Mouse (Mus musculus) gastrocnemius, postnatal 14 days (tissue): ENCODE measurements at regions not wholly inside any gene's neighbourhood (a gene's known extent, or its start where the extent isn't known, plus 50 kb on each side); places are given as distances from the start of the nearest gene placed in this dataset.

Source experiments
- DNase-seq: peaks from one replicate; pipeline ENCODE4 v3.0.0; 2021; ENCODE audit warnings: mixed read lengths
- intact Hi-C: fragments of 180-260 bp; cut with DNase I; formaldehyde crosslinking; loops from one replicate; pipeline ENCODE4 v1.15.1; 2025; ENCODE audit warnings: low total_unique reads

DNA sequence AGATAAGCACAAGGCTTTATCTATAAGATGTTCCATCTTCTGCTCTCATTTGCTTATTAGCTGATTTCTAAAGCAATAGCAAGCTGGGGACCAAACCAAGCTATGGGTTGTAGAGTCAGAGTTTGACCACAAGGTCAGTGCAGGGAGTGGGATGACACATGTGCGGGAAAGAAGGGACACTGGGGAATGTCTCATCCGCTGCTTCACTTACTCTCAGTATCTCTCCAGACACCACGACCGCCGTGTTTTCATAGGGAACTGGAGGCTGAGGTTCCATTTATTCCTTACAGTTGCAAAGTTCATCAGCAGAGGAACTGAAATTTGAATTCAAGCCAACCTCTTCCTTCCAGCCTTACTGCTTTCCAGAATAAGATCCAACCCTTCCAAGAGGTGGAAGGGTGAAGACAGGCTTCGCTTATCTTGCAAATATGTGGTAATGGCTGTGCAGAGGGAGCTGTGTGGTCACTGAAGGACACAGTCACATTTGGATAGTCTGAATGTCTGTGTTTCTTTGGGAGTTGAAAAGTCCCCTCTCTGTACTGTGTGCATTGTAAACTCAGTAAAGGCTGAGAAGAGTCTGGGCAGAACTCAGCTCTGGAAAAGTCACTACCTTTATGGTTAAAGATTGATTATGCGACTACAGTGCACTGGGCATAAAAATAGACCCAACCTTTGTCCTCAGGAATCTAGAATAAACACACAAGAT is 118.1 kb upstream of the C1qtnf3 start:
- DNase-seq: no peak
- intact Hi-C loops: no loop called here

DNA sequence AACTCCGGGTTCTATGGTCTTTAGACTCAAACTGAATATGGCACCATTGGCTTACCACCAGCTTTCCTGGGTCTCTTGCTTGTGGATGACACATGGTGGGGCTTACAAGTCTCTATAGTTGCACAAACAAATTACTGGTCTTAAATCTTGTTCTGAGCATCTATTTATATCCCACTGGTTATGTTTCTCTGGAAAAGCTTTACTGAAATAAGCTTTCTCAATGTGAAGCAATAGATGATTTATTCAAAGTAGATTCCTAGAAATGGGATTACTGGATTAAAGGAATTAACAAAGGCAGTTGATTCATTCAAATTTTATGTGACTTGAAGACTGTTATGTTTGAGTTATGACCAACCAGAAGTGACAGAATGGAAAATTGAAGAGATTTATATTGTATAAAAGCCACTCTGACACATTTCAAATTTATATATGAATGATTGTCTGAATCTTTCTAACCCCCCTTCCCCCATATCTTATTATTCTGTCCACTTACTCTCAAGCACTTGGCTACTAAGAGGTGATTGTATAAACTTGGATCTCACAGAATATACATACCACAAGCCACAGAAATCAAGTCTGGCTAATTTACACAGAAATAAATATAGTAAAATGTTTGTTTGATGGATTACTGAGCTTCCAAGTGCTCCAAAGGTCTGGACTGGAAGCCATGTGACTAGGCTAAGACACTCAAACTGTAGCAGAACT is 113.4 kb upstream of the C1qtnf3 start:
- intact Hi-C loops: no loop called here

GRCm38 (mm10) chr15:10840621-10841034 is 111.5 kb upstream of the C1qtnf3 start:
- intact Hi-C loops: no loop called here
- DNase-seq: no peak

More for the DNA sequence above, 113.4 kb upstream of the C1qtnf3 start:
- DNase-seq: no peak

- intact Hi-C loops: no loop called here
- no peak for DNase-seq
Observed at GRCm38 (mm10) chr15:10843060-10843695, 109.0 kb upstream of the C1qtnf3 start.

GRCm38 (mm10) chr15:10846722-10847121 is 105.4 kb upstream of the C1qtnf3 start:
- intact Hi-C loops: no loop called here
- no peak for DNase-seq

- no peak for DNase-seq
- intact Hi-C loops: no loop called here
Observed at GRCm38 (mm10) chr15:10864004-10864775, 87.9 kb upstream of the C1qtnf3 start.

- intact Hi-C loops: no loop called here
- no peak for DNase-seq
Observed at GRCm38 (mm10) chr15:10865109-10865508, 87.0 kb upstream of the C1qtnf3 start.

GRCm38 (mm10) chr15:10866794-10867193 is 85.3 kb upstream of the C1qtnf3 start:
- intact Hi-C loops: no loop called here
- peak; percentile 45 for DNase-seq

- intact Hi-C loops: no loop called here
- DNase-seq: no peak
Observed at GRCm38 (mm10) chr15:10868115-10868514, 84.0 kb upstream of the C1qtnf3 start.

- DNase-seq: no peak
- intact Hi-C loops: no loop called here
Observed at GRCm38 (mm10) chr15:10868716-10869585, 83.2 kb upstream of the C1qtnf3 start.

GRCm38 (mm10) chr15:10869879-10870278 is 82.3 kb upstream of the C1qtnf3 start:
- intact Hi-C loops: loop anchor here (10.0 kb wide), 2 partner anchors 155 to 365 kb away; partner anchors contain the start of gene Rai14
- no peak for DNase-seq

- DNase-seq: no peak
Observed at GRCm38 (mm10) chr15:10872322-10872967, 79.7 kb upstream of the C1qtnf3 start.

GRCm38 (mm10) chr15:10876328-10876727 is 75.8 kb upstream of the C1qtnf3 start:
- DNase-seq: no peak
- intact Hi-C loops: loop anchor here (10.0 kb wide), 2 partner anchors 162 to 372 kb away; partner anchors contain the start of gene Rai14

More at GRCm38 (mm10) chr15:10872322-10872967, 79.7 kb upstream of the C1qtnf3 start:
- intact Hi-C loops: loop anchor here (10.0 kb wide), 2 partner anchors 158 to 368 kb away; partner anchors contain the start of gene Rai14

- intact Hi-C loops: no loop called here
- no peak for DNase-seq
Observed at GRCm38 (mm10) chr15:10881726-10882125, 70.4 kb upstream of the C1qtnf3 start.

DNA sequence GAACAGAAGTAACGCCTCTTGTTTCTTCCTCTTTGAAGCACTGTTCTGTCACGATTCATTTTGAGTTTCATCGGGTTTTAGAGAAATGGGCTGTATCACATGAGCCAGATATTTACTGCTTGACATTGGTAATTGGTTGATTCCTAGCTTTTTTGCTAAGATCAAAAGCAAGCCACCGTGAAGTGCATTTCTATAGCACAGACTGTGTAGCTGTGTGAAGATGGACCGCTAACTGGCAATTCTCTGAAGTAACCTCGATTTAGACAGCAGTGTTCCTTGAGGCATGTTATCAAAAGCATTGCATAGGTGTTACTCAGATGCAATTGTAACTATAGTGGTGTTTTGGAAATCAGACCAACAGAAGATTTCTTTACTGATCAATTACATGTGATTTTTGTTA is 64.1 kb upstream of the C1qtnf3 start:
- no peak for DNase-seq

DNA sequence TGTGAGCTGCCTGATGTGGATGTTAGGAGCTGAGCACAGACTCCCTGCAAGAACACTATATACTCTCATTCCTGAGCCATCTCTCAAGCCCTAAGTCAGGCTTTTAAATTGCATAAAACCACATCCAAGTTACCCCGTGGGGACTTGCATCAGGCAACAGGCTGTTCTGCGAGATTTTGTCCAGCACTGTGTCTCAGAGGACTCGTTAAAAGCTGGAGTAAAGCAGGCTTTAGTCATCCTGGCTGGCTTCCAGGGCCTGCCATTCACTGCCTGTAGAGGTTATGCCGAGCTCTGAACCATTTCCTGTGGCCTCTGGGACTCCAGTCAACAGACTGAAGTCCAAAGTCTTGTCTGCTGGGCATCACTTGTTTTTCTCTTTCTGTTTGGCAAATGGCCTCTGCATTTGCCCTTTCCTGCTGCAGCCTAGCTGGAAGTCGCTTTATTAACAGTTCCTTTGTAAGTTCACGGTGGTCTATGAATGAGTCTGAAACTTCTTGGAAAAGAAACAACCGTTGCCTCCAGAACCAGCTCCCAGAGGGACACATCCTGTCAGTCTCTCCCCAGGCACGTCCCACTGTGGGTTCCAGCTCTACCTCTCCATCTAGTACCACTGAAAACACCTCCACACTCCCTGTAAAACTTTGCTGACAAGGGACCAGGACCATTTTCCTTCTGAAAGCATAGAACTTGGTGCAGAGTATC is 61.8 kb upstream of the C1qtnf3 start:
- intact Hi-C loops: no loop called here

More for the DNA sequence above, 64.1 kb upstream of the C1qtnf3 start:
- intact Hi-C loops: no loop called here

GRCm38 (mm10) chr15:10898309-10898708 is 53.8 kb upstream of the C1qtnf3 start:
- intact Hi-C loops: no loop called here

More for the DNA sequence above, 61.8 kb upstream of the C1qtnf3 start:
- DNase-seq: peak; percentile 87

More at GRCm38 (mm10) chr15:10898309-10898708, 53.8 kb upstream of the C1qtnf3 start:
- no peak for DNase-seq
